Comparison of ENCODE assay signal across 11 mouse cellular contexts in the genomic region with DNA sequence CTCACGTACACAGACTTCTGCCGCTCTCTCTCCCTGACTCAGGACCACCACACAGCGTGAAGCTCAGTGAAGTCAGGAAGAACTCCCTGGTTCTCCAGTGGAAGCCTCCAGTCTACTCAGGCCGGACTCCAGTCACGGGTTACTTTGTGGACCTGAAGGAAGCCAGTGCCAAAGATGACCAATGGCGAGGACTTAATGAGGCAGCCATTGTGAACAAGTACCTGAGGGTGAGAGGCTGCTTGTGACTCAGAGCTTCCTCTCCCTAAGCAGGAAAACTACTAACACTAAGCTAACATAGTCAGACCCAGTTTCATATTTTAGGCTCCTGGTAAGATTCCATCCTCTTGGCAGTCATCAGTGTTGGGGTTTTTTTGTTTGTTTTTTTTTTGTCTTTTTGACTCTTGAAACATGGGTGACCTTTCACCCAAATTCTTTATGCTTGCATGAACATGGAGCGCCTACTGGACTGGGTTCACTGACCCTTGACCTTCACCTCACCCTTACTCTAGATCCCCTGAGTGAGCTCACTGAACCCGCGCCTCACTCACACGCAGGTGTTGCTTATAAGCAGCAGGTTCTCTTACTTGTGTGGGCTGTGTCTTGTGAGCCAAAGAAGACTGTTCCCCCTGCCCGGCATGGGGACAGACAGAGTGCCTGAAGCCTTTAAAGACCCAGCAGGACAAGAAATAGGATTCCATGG.
DNase-seq lines count a peak whose midpoint lies in the region; ATAC-seq and TF ChIP-seq lines count a peak whose summit lies in the region.
"Had no signal": no experiment of that assay in that cellular context is flagged by ENCODE, and none has a peak within 500 bp of the region (broad histone marks: within the 10 kb centered on the region; RNA-seq: fewer than 3 reads in every experiment).

No protein-coding gene starts in this region.

- peak overlapping the region; percentile 60; the same call in 1 of the 2 replicates for H3K27ac ChIP-seq in lung, embryonic 14.5 days (ENCODE audit: low read depth)
- no peak overlapping the region for H3K27ac ChIP-seq in embryonic facial prominence, embryonic 10.5 days (replicated peaks)
- H3K27ac ChIP-seq: forebrain, embryonic 13.5 days had no signal

- TF ChIP-seq CTCF in lung, embryonic 14.5 days (IDR thresholded peaks at IDR 0.05; ENCODE audit: low read depth) = no peak

- no peaks in the 10 kb centered on the region for H3K9me3 ChIP-seq in lung, embryonic 14.5 days (ENCODE audit: low read depth, low read length)
- no peaks in the 10 kb centered on the region for H3K9me3 ChIP-seq in embryonic facial prominence, embryonic 10.5 days
- H3K9me3 ChIP-seq: forebrain, embryonic 13.5 days had no signal

- DNase-seq in adrenal gland, postnatal 10 days = peak; percentile 22
- no peak for DNase-seq in adrenal gland, postnatal 14 days
- peak; percentile 38 to 49 for DNase-seq in spleen, postnatal 36 days (ENCODE audit: low spot score in 2 of 2)
- DNase-seq in spleen, postnatal 14 days (ENCODE audit: low spot score in 2 of 2) = no peak
- no peak for DNase-seq in lung, embryonic 14.5 days
- DNase-seq in yolk sac, embryonic 10.5 days (ENCODE audit: low spot score) = peak; percentile 45
- no peak for DNase-seq in embryonic facial prominence, embryonic 10.5 days (ENCODE audit: low spot score)
- DNase-seq in left cerebral cortex, adult 18-20 months (ENCODE audit: low spot score in 2 of 2) = no peak
- DNase-seq: embryo, embryonic 11 days; midbrain, embryonic 14.5 days had no signal

- H3K4me3 ChIP-seq in lung, embryonic 14.5 days (ENCODE audit: low read depth, low read length) = no peak overlapping the region
- H3K4me3 ChIP-seq in embryonic facial prominence, embryonic 10.5 days = no peak overlapping the region
- H3K4me3 ChIP-seq: forebrain, embryonic 13.5 days had no signal

- H3K4me2 ChIP-seq in lung, embryonic 14.5 days = no peak overlapping the region
- H3K4me2 ChIP-seq: forebrain, embryonic 13.5 days had no signal

- no peaks in the 10 kb centered on the region for H3K27me3 ChIP-seq in lung, embryonic 14.5 days (ENCODE audit: insufficient read depth, low read length)
- no peaks in the 10 kb centered on the region for H3K27me3 ChIP-seq in embryonic facial prominence, embryonic 10.5 days (replicated peaks; ENCODE audit: low read depth, poor library complexity, severe bottlenecking)
- H3K27me3 ChIP-seq: forebrain, embryonic 13.5 days had no signal

- 78% methylated on average over 11 of the region's 11 CpGs for WGBS in lung, embryonic 14.5 days
- WGBS in embryonic facial prominence, embryonic 10.5 days = 72% methylated on average over 11 of the region's 11 CpGs

- H3K36me3 ChIP-seq in lung, embryonic 14.5 days (ENCODE audit: insufficient read depth) = no peaks in the 10 kb centered on the region
- no peaks in the 10 kb centered on the region for H3K36me3 ChIP-seq in embryonic facial prominence, embryonic 10.5 days (replicated peaks)

- no peak overlapping the region for H3K9ac ChIP-seq in lung, embryonic 14.5 days
- H3K9ac ChIP-seq: forebrain, embryonic 13.5 days had no signal

- H3K4me1 ChIP-seq in lung, embryonic 14.5 days (ENCODE audit: insufficient read depth) = no peaks in the 10 kb centered on the region
- H3K4me1 ChIP-seq in embryonic facial prominence, embryonic 10.5 days = peaks cover 21% of the 10 kb centered on the region
- H3K4me1 ChIP-seq: forebrain, embryonic 13.5 days had no signal

- ATAC-seq in lung, embryonic 14.5 days (ENCODE audit: insufficient read depth) = no peak
- ATAC-seq: forebrain, embryonic 13.5 days had no signal

Comparison
In these comparisons a context has a peak if more than half of its experiments do, and no peak if none do; other contexts are left out.
1. DNase-seq: peak in adrenal gland, postnatal 10 days (single experiment), spleen, postnatal 36 days (2 of 2) and yolk sac, embryonic 10.5 days (single experiment); none in adrenal gland, postnatal 14 days (single experiment), spleen, postnatal 14 days (0 of 2), lung, embryonic 14.5 days (single experiment), embryonic facial prominence, embryonic 10.5 days (single experiment) and left cerebral cortex, adult 18-20 months (0 of 2).